Comparison of ENCODE assay signal across 22 mouse cellular contexts in the genomic region with DNA sequence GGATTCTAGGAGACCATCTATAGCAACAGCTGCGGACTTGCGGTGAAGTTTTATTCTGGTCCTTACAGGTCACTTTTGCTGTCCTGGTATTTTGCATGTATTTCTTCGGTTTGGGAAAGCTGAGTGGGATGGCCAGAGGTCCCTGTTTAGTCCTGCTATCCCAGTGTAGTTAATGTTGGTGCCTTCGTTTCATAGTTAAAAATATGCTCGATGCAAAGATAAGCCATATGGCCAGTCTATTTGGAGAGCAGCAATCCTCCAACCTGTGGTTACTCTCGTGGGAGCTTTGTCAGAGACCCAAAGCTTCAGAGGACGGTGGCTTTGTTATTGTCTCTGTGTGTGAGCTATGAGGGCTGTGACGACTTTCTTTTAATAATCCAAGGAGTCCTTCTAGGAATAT.
"Had no signal": no experiment of that assay in that cellular context is flagged by ENCODE, and none has a peak within 500 bp of the region (broad histone marks: within the 10 kb centered on the region; RNA-seq: fewer than 3 reads in every experiment).

No protein-coding gene starts in this region.

- H3K4me1 ChIP-seq: hindbrain, embryonic 10.5 days; intestine, embryonic 15.5 days; liver, embryonic 13.5 days; liver, embryonic 15.5 days had no signal

- H3K27ac ChIP-seq: gastrocnemius, adult 2 months; heart, embryonic 10.5 days; hindbrain, embryonic 10.5 days; hindbrain, embryonic 12.5 days; hindbrain, embryonic 14.5 days; intestine, embryonic 15.5 days; layer of hippocampus, adult 2 months; limb, embryonic 10.5 days; limb, embryonic 12.5 days; liver, embryonic 13.5 days; liver, embryonic 15.5 days had no signal

- H3K36me3 ChIP-seq: heart, embryonic 10.5 days; heart, embryonic 12.5 days; hindbrain, embryonic 10.5 days; hindbrain, embryonic 12.5 days; intestine, embryonic 15.5 days; limb, embryonic 10.5 days; limb, embryonic 12.5 days; liver, embryonic 13.5 days; liver, embryonic 15.5 days had no signal

- DNase-seq: gastrocnemius, adult 2 months; gastrocnemius, postnatal 10 days; gastrocnemius, postnatal 25 days; heart, postnatal 10 days; heart, postnatal 4 days; kidney, adult 18-20 months; kidney, adult 8-10 months; kidney, postnatal 10 days; kidney, postnatal 25 days; kidney, postnatal 4 days; liver; liver, embryonic 13.5 days had no signal

- H3K27me3 ChIP-seq: heart, embryonic 12.5 days; hindbrain, embryonic 12.5 days; intestine, embryonic 15.5 days; limb, embryonic 12.5 days; liver, embryonic 13.5 days had no signal

- H3K4me3 ChIP-seq: gastrocnemius, adult 2 months; heart, embryonic 10.5 days; heart, embryonic 12.5 days; hindbrain, embryonic 10.5 days; hindbrain, embryonic 12.5 days; intestine, embryonic 15.5 days; layer of hippocampus, adult 2 months; limb, embryonic 10.5 days; limb, embryonic 12.5 days; liver, embryonic 13.5 days; liver, embryonic 15.5 days had no signal

- H3K9me3 ChIP-seq: heart, embryonic 10.5 days; heart, embryonic 12.5 days; hindbrain, embryonic 10.5 days; hindbrain, embryonic 12.5 days; intestine, embryonic 15.5 days; limb, embryonic 10.5 days; limb, embryonic 12.5 days; liver, embryonic 13.5 days; liver, embryonic 15.5 days had no signal
